Mouse (Mus musculus): ENCODE measurements around the gene Filip1.

Filip1 gene

DNA sequence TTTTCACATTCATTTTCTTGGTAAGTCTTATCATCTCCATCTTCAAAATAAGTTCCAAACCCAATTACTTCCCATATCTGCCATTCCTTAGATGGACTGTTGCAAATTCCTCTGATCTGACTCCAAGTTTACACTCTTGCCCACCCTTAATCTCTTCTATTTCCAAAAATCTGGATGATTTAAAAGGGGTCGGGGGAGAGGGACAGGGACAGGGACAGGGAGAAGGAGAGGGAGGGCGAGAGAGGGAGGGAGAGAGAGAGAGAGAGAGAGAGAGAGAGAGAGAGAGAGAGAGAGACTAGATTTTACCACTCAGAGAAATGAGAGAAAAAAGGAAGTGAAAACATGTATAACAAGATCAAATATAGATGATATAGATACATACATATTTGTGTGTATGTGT is 188.8 kb downstream of the Filip1 start:
- no peak for DNase-seq (ENCODE audit: low spot score)

GRCm38 (mm10) chr9:79823438-79823837 is 189.2 kb downstream of the Filip1 start:
- DNase-seq (ENCODE audit: low spot score): no peak

DNA sequence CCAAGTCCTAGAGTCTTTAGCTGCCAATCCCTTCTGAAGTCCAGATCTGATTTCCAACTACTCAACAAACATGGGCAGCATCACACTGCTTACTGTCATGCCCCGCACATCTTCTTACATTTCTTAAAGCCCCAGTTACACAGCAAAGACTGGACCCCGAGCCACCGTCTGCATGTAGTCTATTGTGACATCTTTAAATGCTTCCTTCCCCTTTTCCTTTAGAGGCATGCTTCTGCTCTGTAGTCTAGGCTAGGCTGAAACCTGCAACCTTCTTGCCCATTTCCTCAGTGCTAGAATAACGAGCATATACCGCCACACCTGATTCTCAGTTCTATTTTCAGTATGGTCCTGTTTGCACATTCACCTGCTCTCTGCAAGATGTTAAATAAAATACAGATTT is 196.2 kb downstream of the Filip1 start:
- DNase-seq (ENCODE audit: low spot score): no peak

GRCm38 (mm10) chr9:79816013-79816412 is 196.6 kb downstream of the Filip1 start:
- DNase-seq (ENCODE audit: low spot score): no peak

- no peak for DNase-seq (ENCODE audit: low spot score)
Observed at GRCm38 (mm10) chr9:79814592-79814991, 198.1 kb downstream of the Filip1 start.

GRCm38 (mm10) chr9:79810969-79811902 is 201.4 kb downstream of the Filip1 start:
- no peak for DNase-seq (ENCODE audit: low spot score)

GRCm38 (mm10) chr9:79810534-79810933 is 202.1 kb downstream of the Filip1 start:
- no peak for DNase-seq (ENCODE audit: low spot score)

- DNase-seq (ENCODE audit: low spot score): no peak
Observed at GRCm38 (mm10) chr9:79809411-79809810, 203.2 kb downstream of the Filip1 start.

DNA sequence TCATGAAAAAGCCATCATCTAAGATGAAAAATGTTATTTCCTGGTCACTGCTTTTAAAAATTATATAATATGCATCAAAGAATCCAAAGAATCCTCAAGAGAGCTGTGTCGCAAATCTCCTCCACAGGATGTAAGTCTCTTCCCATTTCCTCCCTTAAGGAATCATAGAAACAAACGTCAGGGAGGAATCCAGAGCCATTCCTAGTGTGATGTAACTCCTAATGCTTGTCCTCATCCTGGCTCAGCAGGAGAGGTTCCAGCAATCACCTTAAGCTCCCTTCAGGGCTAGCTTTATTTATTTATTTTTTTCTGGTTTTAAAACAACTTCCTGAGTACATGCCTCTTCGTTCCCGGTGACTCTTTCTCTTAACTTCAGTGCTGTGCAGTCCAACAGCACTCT is 205.5 kb downstream of the Filip1 start:
- no peak for DNase-seq (ENCODE audit: low spot score)

- no peak for DNase-seq (ENCODE audit: low spot score)
Observed at GRCm38 (mm10) chr9:79806317-79807075, 206.2 kb downstream of the Filip1 start.

DNA sequence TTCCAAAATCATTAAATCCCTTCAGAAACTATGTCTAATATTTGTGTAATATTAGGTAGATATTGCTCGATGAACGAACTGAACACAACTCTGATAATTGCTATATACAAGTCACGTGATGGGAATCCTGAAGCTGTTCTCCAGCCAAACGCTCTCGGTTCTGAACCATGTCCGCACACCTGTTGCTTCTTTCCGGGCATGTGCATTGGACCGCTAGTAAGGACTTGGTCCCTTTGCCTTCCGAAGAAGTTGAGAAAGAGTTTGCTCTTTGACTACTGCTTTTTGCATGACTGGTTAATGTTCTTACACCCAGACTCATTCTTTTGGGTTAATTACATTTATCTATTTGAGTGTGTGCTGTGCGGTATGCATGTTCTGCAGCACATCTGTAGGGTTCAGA is 207.2 kb downstream of the Filip1 start:
- no peak for DNase-seq (ENCODE audit: low spot score)

DNA sequence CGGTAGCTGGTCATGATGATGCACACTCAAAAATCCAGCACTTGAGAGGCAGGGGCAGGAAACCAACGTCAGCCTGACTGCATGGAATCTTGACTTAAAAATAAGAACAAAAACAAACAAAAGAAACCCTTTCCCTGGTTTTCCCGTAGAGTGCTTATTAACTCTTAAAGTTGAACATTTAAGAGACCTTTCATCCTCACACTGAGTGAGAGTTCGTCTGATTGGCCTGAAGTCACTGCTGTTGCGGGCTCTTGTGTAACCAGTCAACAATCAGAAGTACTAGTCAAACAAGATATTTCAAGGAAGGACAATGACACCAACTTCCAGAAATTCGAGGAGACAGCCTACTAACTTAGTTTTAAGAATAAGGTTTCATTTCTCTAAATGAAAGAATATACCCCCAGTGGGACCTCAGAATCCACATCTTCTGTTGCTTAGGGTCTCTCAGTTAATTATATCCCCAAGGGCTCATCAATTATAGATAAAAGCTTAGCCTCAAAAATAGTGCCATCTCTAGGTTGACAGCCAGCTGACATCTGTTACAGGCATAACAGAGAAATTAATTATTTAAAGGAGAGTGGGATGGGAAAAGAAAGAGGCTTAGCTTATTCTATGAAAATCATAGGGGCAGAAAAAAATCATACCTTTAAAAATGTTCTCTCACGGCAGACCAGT is 216.1 kb downstream of the Filip1 start:
- DNase-seq (ENCODE audit: low spot score): no peak

DNA sequence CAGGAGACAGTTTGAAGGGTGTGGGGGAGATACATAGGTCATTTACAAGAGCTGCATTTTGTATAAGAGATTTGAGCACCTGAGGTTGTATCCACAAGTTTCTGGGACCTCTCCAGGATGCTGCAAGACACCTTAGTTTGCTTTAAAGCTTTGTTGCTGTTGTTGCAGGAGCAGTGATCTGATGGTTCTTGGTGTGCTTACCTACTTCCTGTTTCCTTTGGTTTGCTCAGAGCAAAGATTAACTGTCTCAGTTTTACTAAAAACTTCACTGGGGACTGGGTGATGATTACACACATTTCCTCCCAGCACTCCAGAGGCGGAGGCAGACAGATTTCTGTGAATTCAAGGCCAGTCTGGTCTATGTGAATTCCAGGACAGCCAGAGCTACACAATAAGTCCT is 217.6 kb downstream of the Filip1 start:
- no peak for DNase-seq (ENCODE audit: low spot score)

DNA sequence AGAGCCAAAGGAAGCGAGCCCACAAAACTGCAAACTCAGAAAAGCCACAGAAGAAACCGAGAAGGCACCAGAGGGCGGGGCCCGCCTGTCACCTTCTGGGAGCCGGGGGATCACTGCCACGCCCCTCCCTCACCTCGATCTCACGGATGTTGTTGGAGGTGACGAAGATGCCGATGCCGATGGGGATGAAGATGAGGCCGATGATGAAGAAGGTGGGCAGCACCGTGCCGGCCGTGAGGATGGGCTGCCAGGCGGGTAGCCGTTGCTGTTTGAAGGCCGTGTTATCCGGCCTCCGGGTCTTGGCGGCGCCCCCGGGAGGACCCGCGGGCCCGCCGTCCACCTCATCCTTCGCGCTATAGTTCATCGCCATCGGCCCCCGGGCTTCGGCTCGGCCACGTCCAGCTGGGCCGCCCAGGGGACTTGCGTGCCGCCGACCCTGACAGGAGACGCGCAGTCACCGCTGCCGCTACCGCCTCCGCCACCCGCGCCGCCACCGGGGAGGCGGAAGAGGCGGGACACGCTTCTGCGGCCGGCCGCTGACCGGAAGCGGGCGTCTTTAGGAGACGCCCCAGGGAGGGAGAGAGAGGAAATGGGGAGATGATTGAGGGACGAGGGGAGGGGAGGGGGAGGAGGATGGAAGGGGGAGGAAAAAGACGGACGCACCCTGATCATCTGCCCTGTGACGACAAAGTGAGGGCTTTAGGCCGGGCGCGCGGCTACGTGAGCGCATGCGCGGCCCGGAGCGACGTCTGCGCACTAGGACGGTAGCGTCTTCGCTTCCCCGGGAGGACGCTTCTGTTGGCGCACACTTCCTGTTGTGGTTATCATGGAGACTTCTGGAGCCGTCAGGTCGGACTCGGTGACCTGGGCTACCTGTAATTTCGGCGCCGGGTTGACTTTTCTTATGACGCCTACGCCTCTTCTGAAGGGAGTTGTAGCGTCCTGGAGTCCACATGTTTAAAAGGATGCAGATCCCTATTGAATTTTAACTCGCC is 219.5 kb downstream of the Filip1 start, which contains the start of gene Tmem30a:
Gene Tmem30a, minus strand, starts transcription at position 667 of the 995 bp plus-strand sequence.
- peak; percentile 91 for DNase-seq (ENCODE audit: low spot score)

- DNase-seq (ENCODE audit: low spot score): no peak
Observed at GRCm38 (mm10) chr9:79785794-79786085, 226.9 kb downstream of the Filip1 start.

DNA sequence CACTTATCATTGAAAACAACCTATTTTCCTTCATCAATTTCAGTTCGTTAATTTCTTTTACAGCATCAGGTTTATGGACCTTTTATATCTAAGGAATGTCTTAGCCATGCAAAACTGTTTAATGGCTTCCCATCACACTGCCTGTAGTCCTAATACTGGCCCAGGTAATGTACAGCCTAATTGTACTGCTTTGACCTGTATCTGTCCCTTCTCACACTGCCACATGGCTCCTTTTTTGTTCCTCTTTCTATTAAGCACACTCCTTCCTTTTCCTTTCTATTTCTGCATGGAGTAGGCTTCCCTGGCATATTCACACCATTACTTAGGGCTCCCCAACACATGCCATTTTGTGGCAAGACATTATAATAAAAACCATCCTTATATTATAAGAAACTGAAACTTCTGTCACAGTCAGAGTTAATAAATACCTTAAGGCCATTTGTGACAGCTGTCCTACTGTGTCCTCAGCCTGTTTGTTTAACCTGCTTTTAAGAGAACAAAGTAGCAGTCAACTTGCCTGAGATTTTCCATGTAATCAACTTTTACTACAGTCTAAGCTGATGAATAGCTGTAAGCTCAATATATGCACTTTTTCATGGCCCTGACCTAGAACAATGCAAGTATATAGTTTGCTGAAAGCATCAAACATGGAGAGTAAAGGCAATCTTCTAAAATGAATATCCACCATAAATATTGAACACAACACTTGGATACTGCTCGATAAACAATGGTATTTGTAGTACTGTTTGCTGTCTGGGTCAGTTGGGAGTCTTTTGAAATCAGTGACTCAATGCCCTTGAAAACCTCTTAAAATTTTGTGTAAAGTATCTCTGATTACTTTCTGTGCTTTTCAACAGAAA is 227.5 kb downstream of the Filip1 start:
- no peak for DNase-seq (ENCODE audit: low spot score)

GRCm38 (mm10) chr9:79784439-79784838 is 228.2 kb downstream of the Filip1 start:
- DNase-seq (ENCODE audit: low spot score): no peak

DNA sequence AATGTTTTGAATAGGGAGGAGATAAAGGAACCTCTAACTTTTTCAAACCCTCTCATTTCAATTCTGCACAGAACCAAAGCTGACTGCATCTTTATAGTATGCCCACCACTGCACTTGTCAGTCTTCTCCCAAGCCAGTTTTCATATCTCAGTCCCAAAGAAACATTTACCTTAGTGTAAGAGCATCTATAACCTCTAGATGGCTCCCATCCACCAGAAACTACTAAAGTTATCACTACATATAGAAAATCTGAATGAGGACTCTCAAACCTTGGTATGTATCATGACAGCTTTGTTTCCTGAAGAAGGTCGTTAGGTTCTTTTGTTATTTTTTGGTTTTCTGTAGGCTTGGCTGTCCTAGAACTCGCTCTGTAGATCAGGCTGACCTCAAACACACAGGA is 233.3 kb downstream of the Filip1 start:
- DNase-seq (ENCODE audit: low spot score): no peak

DNA sequence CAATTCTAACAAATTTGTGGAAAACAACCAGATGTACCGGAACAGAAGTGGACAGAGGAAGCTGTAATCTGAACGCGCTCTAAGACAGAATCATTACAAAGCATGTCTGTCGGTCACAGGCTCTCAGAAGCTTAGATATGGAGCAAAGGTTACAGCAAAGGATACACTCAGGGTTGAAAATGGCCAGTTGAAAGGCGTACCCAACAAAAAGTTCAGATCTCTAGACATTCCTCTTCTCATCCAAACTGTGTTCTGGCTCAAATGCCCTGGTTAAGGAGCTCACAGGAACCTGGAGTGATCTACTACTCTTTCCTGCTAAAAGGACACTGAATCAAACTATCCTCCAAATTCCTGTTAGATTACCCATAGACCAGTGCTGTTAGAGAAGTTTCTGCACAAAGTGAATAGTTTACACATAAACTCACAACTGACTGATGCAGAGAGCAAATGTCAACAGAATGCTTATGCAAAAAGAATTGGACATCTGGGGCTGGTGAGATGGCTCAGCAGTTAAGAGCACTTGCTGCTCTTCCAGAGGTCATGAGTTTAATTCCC is 245.6 kb downstream of the Filip1 start:
- DNase-seq (ENCODE audit: low spot score): no peak

DNA sequence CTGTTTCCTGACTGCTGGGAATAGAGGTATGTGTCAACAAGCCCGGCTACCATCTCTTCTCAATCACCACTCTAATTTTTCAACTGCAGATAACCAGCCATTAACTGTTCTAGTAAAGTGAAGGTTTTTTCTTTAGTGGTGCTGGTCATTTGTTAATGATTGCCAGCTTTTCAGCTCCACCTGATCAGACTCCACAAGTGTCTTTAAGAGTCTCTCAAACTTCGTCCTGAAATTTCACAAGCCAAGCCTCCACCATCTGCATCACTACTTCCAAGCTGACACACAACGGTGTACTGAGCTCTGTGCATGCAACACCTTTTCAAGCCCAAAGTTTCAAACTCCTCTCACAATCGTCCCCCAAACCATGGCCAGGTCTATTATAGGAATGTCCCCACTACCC is 247.3 kb downstream of the Filip1 start:
- no peak for DNase-seq (ENCODE audit: low spot score)

Data from urinary bladder, postnatal 25 days (tissue).